Mouse (Mus musculus) forebrain, embryonic 14.5 days (tissue): ENCODE data around the gene Pvalb. TPM values are rescaled to one million over a fixed set of nuclear protein-coding genes. Genes with fewer than 3 reads are reported as not detected.

Experiments used
- ATAC-seq: fragments of 200-750 bp; cut with Nextera tagmentation; 2 replicates; pipeline ENCODE4 v1.8.0; 2017; ENCODE audit warnings: mild to moderate bottlenecking, moderate library complexity
- DNase-seq: peaks from one replicate; pipeline ENCODE4 v3.0.0-alpha.2; 2015; ENCODE audit warnings: low spot score
- H3K27ac ChIP-seq: fragments of 300-500 bp; sonication (generic); 2 replicates; pipeline ENCODE4 v1.5.1; 2014; ENCODE audit warnings: low read depth, mild to moderate bottlenecking, control low read depth, low read length, moderate library complexity
- H3K27me3 ChIP-seq: fragments of 300-500 bp; sonication (generic); replicated peaks from 2 replicates; pipeline ENCODE4 v1.6.1; 2014; ENCODE audit warnings: low read length, control low read depth, mixed read lengths; ENCODE audit not compliant: control insufficient read depth, insufficient read depth
- H3K36me3 ChIP-seq: fragments of 300-500 bp; sonication (generic); 2 replicates; pipeline ENCODE4 v1.6.1; 2014; ENCODE audit warnings: low read length, control low read depth; ENCODE audit not compliant: control insufficient read depth, insufficient read depth
- H3K4me1 ChIP-seq: fragments of 300-500 bp; sonication (generic); 2 replicates; pipeline ENCODE4 v1.6.1; 2014; ENCODE audit warnings: antibody characterized with exemption, low read length, control low read depth; ENCODE audit not compliant: control insufficient read depth, insufficient read depth
- H3K4me2 ChIP-seq: fragments of 300-500 bp; sonication (generic); 2 replicates; pipeline ENCODE4 v1.6.1; 2014; ENCODE audit warnings: mild to moderate bottlenecking, control low read depth, low read length
- H3K4me3 ChIP-seq: fragments of 300-500 bp; sonication (generic); 2 replicates; pipeline ENCODE4 v1.5.1; 2014; ENCODE audit warnings: low read depth, low read length, control low read depth
- H3K9ac ChIP-seq: fragments of 300-500 bp; sonication (generic); 2 replicates; pipeline ENCODE4 v1.6.1; 2014; ENCODE audit warnings: mild to moderate bottlenecking, low read length, control low read depth, moderate library complexity
- H3K9me3 ChIP-seq: fragments of 300-500 bp; sonication (generic); replicated peaks from 2 replicates; pipeline ENCODE4 v1.6.1; 2016; ENCODE audit warnings: low read length, control low read depth, mixed read lengths; ENCODE audit not compliant: control insufficient read depth
- WGBS: fragments of 180-500 bp; shearing (Covaris S2); extraction: QIAGEN DNeasy Blood & Tissue Kit; methylation state at CpG from one replicate; pipeline ENCODE4 v1.1.7; 2014; 5-methylcytosine and 5-hydroxymethylcytosine counted together
- polyA plus RNA-seq: library from polyadenylated mRNA; unstranded; fragments of >200 nt; fragmentation: Nextera tagmentation; extraction: Ambion mirVana; gene quantifications from 2 replicates; pipeline ENCODE4 v1.2.1, GENCODE M21; 2014

The Pvalb gene
- polyA plus RNA-seq, 1 experiment from 2014 or later = 0.19 TPM

DNA sequence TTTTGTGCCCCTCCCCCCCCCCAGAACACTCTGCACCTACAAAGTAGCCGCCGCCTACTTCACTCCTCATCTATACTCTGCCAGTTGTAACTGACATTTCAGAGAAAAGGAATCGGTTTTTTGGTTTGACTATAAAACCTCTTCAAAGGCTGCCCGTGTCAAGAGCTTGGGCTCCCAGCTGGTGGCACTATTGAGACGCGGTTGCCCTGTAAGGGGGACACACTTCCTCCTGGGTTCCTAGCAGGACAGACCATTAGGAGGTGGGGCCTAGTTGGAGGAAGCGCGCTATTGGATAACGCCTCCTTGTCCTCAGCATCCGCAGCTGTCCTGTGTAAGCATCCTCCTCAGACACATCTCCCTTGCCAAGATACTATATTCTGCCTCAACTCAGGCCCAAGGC, 21.3 kb downstream of the Pvalb start:
- ATAC-seq (peak; percentile 62), DNase-seq (peak; percentile 78)
- peak overlapping the region; percentile 18; the same call in 1 of the 2 replicates for H3K4me2 ChIP-seq
- peaks cover 16% of the 10 kb centered on the region for H3K4me1 ChIP-seq
- H3K4me3 ChIP-seq = no peak overlapping the region
- H3K36me3 ChIP-seq = no peaks in the 10 kb centered on the region
- H3K9ac ChIP-seq = no peak overlapping the region
- WGBS = under 1% methylated on average over 10 of the region's 10 CpGs
- H3K9me3 ChIP-seq = no peaks in the 10 kb centered on the region
- no peaks in the 10 kb centered on the region for H3K27me3 ChIP-seq
- no peak overlapping the region for H3K27ac ChIP-seq

DNA sequence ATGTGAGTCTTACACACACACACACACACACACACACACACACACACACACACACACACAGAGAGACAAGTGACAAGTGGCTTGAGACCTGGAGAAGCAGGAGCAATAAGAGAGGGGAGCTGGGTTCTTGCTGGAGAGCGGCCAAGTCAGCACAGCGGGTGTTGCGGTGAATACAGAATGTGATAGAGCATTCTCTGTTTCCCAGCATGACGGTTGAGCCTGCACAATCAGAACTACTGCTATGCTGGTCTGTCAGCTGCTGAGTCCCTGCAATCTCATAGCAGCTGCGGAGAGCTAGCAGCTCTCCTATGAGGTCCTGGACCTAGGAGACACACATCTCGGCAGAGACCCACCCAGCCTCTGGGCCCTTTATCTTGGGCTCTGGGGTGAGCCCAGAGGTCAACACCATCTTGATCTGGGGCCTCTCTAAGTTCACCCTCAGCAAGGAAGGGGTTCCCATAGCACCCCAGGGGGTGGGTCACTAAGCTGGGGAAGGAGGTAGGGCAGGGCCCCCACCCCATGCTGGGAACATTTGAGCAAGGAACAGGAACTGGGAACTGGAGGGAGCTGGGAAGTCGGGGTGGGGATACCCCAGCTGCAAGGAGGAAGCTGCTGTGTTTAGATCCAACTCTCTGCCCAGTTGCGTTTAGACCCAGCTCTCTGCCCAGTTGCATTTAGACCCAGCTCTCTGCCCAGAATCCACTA, 24.3 kb downstream of the Pvalb start:
- WGBS = 9% methylated on average over 8 of the region's 8 CpGs
- H3K4me2 ChIP-seq = peak overlapping the region; percentile 20
- H3K9ac ChIP-seq = peak overlapping the region; percentile 45; the same call in 1 of the 2 replicates
- H3K4me1 ChIP-seq = peaks cover 20% of the 10 kb centered on the region
- DNase-seq (peak; percentile 93), ATAC-seq (peak; percentile 78)
- H3K4me3 ChIP-seq = no peak overlapping the region
- peak overlapping the region; percentile 83 for H3K27ac ChIP-seq
- H3K36me3 ChIP-seq = no peaks in the 10 kb centered on the region
- no peaks in the 10 kb centered on the region for H3K27me3 ChIP-seq
- no peaks in the 10 kb centered on the region for H3K9me3 ChIP-seq

DNA sequence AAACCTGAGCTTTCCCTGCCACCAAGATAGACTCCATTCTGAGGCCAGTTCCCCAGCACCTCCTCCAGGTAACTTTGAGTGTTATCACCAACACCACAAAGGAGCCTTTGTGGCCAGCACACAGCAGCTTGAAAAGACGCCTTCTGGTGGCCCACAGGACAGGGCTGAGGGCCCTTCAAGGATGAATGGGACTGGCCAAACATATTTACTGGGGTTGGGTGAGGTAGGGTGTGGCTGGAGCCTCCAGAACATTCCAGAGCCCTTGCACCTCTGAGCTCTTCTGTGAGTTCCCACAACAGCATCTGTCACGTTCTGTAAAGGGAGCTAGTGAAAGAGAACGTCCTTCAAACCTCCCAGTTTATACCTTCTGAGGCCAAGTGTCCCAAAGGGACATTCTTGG, 26.4 kb downstream of the Pvalb start:
- ATAC-seq (no peak), DNase-seq (no peak)
- Histone ChIP-seq H3K4me3 (no peak overlapping the region), H3K4me2 (no peak overlapping the region), H3K9me3 (no peaks in the 10 kb centered on the region), H3K27ac (no peak overlapping the region), H3K4me1 (peaks cover 23% of the 10 kb centered on the region), H3K27me3 (no peaks in the 10 kb centered on the region), H3K36me3 (no peaks in the 10 kb centered on the region), H3K9ac (no peak overlapping the region)
- 74% methylated on average over 3 of the region's 3 CpGs for WGBS

DNA sequence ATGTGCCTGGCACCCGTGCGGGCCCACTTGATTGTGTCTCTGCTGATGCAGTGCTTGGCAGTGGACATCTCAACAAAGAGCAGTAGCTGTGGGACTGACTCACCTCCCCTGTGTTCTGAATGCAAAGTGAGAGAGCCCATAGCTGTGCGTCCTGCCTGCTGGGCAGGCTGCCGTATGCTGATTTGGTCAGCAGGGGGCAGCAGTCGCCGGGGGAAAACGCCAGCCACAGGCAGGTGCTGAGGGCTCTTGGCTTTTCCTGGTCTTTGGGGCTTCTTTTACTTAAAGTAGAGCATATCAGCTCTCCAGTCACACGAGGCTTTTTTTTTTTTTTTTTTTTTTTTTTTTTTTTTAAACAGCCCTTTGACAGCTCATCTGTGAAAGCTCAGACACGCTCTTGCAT, 27.8 kb downstream of the Pvalb start:
- peaks cover 23% of the 10 kb centered on the region for H3K4me1 ChIP-seq
- no peaks in the 10 kb centered on the region for H3K9me3 ChIP-seq
- H3K36me3 ChIP-seq = no peaks in the 10 kb centered on the region
- H3K27ac ChIP-seq = no peak overlapping the region
- no peak overlapping the region for H3K4me3 ChIP-seq
- WGBS = 6% methylated on average over 9 of the region's 9 CpGs
- no peak overlapping the region for H3K4me2 ChIP-seq
- no peak for ATAC-seq
- H3K27me3 ChIP-seq = no peaks in the 10 kb centered on the region
- DNase-seq = peak; percentile 81
- no peak overlapping the region for H3K9ac ChIP-seq

DNA sequence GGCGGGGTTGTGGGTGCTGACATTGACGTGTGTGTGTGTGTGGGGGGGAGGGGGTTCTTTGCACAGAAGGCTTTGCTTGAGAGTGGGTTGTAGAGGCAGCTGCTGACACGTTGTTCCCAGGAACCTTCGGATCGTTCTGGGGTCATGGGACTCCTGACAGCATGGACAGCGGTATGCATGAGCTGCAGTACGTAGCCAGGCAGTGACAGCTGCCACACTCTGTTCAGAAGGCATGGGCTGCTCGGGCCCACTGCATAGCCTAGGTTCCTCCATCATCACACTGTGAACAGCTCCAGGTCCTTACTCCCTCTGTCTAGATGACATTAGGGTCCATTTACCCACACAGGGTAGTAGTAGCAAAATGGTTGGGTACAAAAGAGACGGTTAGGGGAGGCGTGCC, 28.9 kb downstream of the Pvalb start:
- Histone ChIP-seq H3K27me3 (no peaks in the 10 kb centered on the region), H3K4me3 (no peak overlapping the region), H3K9ac (no peak overlapping the region), H3K36me3 (no peaks in the 10 kb centered on the region), H3K4me1 (peaks cover 28% of the 10 kb centered on the region), H3K27ac (no peak overlapping the region; the same call in 1 of the 2 replicates), H3K4me2 (no peak overlapping the region), H3K9me3 (no peaks in the 10 kb centered on the region)
- ATAC-seq (no peak), DNase-seq (no peak)
- WGBS = 75% methylated on average over 10 of the region's 10 CpGs

DNA sequence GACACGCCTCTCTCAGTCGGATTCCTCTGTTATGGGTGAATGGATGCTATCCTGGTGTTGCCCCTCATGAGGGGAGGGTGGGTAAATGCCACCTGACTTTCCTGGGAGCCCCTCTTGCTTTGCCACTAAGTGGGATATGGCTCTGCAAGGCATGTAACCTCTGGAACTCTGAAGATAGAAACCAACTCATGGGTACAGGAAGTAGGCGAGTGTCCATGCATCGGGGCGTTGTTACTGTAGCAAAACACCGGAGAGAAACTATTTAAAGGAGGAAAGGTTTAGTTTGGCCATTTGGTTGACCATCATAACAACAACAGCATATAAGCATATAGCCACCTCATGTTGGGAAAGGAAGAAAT, 31.3 kb downstream of the Pvalb start:
- H3K4me1 ChIP-seq = peaks cover 18% of the 10 kb centered on the region
- H3K27ac ChIP-seq = peak overlapping the region; percentile 49; the same call in 1 of the 2 replicates
- peak overlapping the region; percentile 50 for H3K4me2 ChIP-seq
- WGBS = 72% methylated on average over 6 of the region's 6 CpGs
- DNase-seq (no peak), ATAC-seq (no peak)
- peak overlapping the region; percentile 29 for H3K4me3 ChIP-seq
- H3K27me3 ChIP-seq = no peaks in the 10 kb centered on the region
- no peaks in the 10 kb centered on the region for H3K9me3 ChIP-seq
- peak overlapping the region; percentile 56 for H3K9ac ChIP-seq
- H3K36me3 ChIP-seq = 0 out of 2 replicates have a peak, but pooled peaks cover 2% of the 10 kb centered on the region

DNA sequence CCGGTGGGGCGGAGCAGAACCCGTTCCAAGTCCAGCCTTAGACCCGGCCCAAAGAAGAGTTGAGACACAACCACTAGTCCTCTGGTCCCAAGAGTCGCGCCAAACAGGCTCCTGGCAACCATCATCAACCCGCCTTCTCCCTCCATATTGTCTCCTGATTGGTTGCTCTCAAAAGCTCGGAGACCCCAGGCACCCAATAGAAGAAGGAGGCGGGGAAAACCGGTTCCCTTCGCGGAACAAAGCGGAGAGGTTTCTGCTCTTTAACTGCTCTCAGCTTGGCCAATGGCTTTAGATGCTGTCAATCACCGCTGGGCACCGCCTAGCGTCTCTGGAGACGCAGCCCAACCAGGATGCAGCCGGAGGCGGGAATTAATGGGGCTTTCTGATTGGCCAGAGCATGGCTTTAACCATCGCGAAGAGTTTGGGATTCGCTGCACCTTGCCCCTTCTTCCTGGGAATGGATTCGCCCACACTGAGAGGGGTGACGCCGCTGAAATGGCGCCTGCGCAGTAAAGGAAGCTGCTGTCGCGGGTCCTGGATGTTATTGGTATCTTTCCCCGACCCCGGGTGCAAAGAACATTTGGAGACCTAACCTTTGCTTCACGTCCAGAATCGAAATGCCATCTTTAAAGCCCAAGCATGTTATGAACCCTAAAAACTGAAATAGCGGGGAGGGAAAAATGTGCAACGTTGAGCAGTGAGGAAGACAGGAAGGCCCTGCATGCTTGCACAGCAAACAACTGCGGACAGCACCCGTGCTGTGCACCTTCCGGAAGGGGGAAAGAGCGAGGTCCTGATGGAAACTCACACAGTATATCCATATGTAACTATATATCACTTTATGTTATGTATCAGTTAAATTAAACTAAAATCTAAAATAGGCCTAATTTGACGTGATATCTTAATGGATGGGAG, 32.0 kb downstream of the Pvalb start, which contains the start of gene Ift27:
Gene Ift27, minus strand, starts transcription at position 136 of the 915 bp plus-strand sequence.
- Histone ChIP-seq H3K4me3 (peak within 1 kb of the TSS; percentile 61), H3K9me3 (no peaks in the 10 kb centered on the region), H3K4me2 (peak within 1 kb of the TSS; percentile 90), H3K27me3 (no peaks in the 10 kb centered on the region), H3K4me1 (peaks cover 18% of the 10 kb centered on the region), H3K9ac (peak within 1 kb of the TSS; percentile 83), H3K27ac (peak within 1 kb of the TSS; percentile 49), H3K36me3 (0 out of 2 replicates have a peak, but pooled peaks cover 2% of the 10 kb centered on the region)
- WGBS = under 1% methylated on average over 40 of the region's 40 CpGs
- peak; percentile 100 for DNase-seq
- peak; percentile 97 for ATAC-seq

DNA sequence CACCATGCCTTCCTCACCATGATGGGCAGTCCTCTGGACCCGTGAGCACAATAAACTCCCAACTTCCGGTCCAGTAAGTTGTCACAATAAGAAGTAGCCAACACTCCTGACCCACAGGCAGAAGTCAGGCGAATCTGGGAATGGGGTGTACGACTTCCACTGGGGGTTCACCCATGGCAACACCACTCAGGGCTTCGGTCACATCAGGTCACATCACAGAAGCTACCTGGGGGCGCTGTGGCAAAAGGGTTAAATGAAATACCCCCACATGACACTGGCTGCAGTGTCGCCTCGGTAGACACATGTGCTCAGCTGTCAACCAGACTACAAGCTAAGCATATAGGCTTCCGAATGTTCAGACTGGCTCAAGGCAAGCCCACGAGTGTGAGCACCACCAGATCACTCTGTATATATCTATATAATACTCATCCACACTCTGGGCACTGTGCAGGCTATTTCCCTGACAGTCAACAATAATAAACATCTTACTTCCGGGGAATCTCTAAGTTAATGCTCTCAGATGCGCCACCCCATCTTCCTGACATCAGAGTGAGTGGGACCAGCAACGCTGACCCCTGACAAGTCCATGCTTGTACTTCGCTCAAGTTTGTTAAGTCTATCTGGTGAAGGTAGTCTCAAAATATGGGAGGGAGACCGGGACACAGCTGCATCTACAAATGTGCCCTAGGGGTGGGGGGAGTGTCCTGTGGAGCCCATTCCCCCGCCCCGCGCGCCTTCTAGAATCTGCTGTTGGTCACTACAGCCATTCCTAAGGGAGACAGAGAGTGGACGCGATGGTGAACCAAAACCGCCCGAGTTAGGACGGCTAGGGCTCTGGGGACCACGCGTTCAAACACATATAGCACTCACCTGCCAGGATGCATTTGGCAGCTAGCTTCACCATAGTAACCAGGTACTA, 33.0 kb downstream of the Pvalb start:
- H3K4me1 ChIP-seq = peaks cover 16% of the 10 kb centered on the region
- ATAC-seq (peak; percentile 5; the same call in 1 of the 2 replicates), DNase-seq (no peak)
- peak overlapping the region; percentile 35; the same call in 1 of the 2 replicates for H3K27ac ChIP-seq
- no peaks in the 10 kb centered on the region for H3K27me3 ChIP-seq
- peak overlapping the region; percentile 90 for H3K4me2 ChIP-seq
- peak overlapping the region; percentile 83 for H3K9ac ChIP-seq
- H3K4me3 ChIP-seq = peak overlapping the region; percentile 61
- H3K9me3 ChIP-seq = no peaks in the 10 kb centered on the region
- WGBS = 20% methylated on average over 26 of the region's 26 CpGs
- H3K36me3 ChIP-seq = 0 out of 2 replicates have a peak, but pooled peaks cover 2% of the 10 kb centered on the region
